Mouse (Mus musculus) stomach, embryonic 16.5 days (tissue): ENCODE results near the gene Hyal3. TPM values are rescaled to one million over a fixed set of nuclear protein-coding genes. Genes with fewer than 3 reads are reported as not detected.

Source experiments
- ATAC-seq: fragments of 200-750 bp; cut with Nextera tagmentation; 2 replicates; pipeline ENCODE4 v1.8.0; 2017; ENCODE audit warnings: moderate number of reproducible peaks, moderate TSS enrichment; ENCODE audit not compliant: insufficient read depth, low FRiP score
- H3K27ac ChIP-seq: fragments of 300-500 bp; sonication (generic); 2 replicates; pipeline ENCODE4 v1.5.1; 2014; ENCODE audit warnings: low read length
- H3K27me3 ChIP-seq: fragments of 300-500 bp; sonication (generic); 2 replicates; pipeline ENCODE4 v1.6.1; 2014; ENCODE audit warnings: low read length, control low read depth, mixed read lengths; ENCODE audit not compliant: control insufficient read depth, insufficient read depth
- H3K36me3 ChIP-seq: fragments of 300-500 bp; sonication (generic); 2 replicates; pipeline ENCODE4 v1.6.1; 2014; ENCODE audit warnings: low read length; ENCODE audit not compliant: control insufficient read depth, insufficient read depth
- H3K4me1 ChIP-seq: fragments of 300-500 bp; sonication (generic); 2 replicates; pipeline ENCODE4 v1.6.1; 2014; ENCODE audit warnings: low read length, control low read depth, mixed read lengths; ENCODE audit not compliant: control insufficient read depth, insufficient read depth
- H3K4me2 ChIP-seq: fragments of 300-500 bp; sonication (generic); 2 replicates; pipeline ENCODE4 v1.6.1; 2014; ENCODE audit warnings: low read depth, low read length, mixed read lengths
- H3K4me3 ChIP-seq: fragments of 300-500 bp; sonication (generic); replicated peaks from 2 replicates; pipeline ENCODE4 v1.5.1; 2014; ENCODE audit warnings: mild to moderate bottlenecking, low read length
- H3K9ac ChIP-seq: fragments of 300-500 bp; sonication (generic); 2 replicates; pipeline ENCODE4 v1.6.1; 2014; ENCODE audit warnings: low read length
- H3K9me3 ChIP-seq: fragments of 300-500 bp; sonication (generic); replicated peaks from 2 replicates; pipeline ENCODE4 v1.6.1; 2016; ENCODE audit warnings: low read length, control low read depth; ENCODE audit not compliant: control insufficient read depth
- WGBS: fragments of 180-500 bp; shearing (Covaris S2); extraction: QIAGEN DNeasy Blood & Tissue Kit; methylation state at CpG from one replicate; pipeline ENCODE4 v1.1.7; 2014; 5-methylcytosine and 5-hydroxymethylcytosine counted together
- polyA plus RNA-seq: library from polyadenylated mRNA; unstranded; fragments of >200 nt; fragmentation: Nextera tagmentation; extraction: Ambion mirVana; gene quantifications from 2 replicates; pipeline ENCODE4 v1.2.1, GENCODE M21; 2015

Hyal3 gene
- polyA plus RNA-seq, 1 experiment from 2014 or later = 1.4 TPM

DNA sequence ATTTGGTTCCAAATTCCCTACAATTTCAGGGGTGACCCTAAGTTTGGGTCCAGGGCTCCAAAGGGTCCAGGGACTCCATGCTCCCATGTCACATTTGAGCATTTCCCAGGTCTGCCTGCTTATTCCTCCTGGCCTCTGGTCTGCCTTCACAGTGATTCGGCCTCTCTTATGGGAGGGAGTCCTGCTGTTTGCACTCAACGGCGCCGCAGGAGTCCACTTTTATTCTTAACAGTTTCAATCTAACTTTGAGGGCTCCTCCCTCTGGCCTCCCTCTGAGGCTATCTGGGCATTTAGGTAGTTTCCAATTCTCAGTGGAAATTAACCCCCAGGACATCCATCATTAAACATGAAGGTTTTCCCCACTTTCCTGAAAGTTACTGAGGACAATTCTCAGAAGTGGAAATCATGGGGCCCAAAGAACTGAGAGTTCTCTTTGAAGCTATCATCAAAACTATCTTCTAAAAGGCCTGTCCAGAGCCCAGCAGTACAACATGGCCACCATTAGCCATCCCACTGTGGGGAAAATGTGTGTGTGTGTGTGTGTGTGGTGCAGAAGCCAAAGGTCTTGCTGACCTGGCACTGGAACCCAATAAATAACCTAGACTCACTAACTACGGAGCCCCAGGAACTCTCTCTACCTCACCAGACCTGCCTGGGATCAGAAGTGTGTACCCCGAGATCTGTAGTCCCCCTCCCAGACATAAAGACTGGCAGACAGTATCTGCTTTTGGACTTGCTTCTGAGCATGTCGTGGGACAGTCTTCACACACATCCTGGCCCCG is 13.9 kb downstream of the Hyal3 start:
- H3K36me3 ChIP-seq = peaks cover 22% of the 10 kb centered on the region
- H3K27me3 ChIP-seq = no peaks in the 10 kb centered on the region
- no peak overlapping the region for H3K4me3 ChIP-seq
- H3K27ac ChIP-seq = no peak overlapping the region
- no peak overlapping the region for H3K9ac ChIP-seq
- peaks cover 10% of the 10 kb centered on the region for H3K4me1 ChIP-seq
- no peaks in the 10 kb centered on the region for H3K9me3 ChIP-seq
- 74% methylated on average over 8 of the region's 8 CpGs for WGBS
- no peak for ATAC-seq
- no peak overlapping the region for H3K4me2 ChIP-seq

DNA sequence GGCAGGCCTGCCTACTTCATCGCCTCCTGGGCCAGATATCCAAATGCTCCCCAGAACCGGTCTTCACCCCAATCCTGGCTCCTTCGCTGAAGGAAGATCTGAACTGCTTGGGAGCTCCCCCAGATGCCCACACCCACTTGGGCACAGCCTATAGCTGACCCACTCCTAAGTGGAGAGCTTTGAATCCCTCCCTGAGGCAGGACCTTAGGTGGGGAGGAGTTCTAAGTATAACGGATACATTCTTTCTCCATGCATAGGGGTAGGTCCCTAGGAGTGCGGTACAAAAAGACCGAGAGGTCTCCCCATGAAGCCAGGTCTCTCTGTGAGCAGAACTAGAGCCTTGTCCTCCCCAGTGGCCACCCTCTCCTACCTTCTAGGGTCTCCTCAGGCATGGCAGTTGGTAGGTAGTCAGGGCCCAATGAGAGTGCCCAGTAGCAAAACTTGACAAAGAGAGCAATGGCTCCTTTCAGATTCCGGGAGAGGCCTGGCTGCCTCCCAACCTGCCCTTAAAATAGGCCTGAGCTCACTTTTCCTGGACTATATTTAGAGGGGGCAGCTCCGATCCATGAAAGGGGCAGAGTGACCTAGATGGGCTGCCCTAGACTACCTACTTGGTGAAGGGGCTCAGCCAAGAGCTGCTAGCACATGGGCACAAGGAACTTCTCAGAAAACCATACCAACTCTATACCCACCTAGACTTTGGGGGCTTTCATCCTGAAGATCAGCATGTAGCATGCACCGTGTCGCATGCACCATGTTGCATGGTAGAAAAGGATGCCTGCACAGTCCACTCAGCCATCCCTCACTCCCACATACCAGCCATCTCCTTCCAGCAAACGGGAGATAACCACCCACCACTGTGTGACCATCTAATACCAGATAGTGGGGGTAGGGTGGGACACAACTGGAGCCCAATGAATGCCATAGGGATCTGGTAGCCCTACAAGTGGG is 16.3 kb downstream of the Hyal3 start:
- Histone ChIP-seq H3K4me1 (no peaks in the 10 kb centered on the region), H3K4me2 (no peak overlapping the region), H3K27ac (no peak overlapping the region), H3K36me3 (peaks cover 7% of the 10 kb centered on the region; the same call in 1 of the 2 replicates), H3K9me3 (no peaks in the 10 kb centered on the region), H3K4me3 (no peak overlapping the region), H3K27me3 (no peaks in the 10 kb centered on the region), H3K9ac (no peak overlapping the region)
- WGBS = 85% methylated on average over 11 of the region's 11 CpGs
- no peak for ATAC-seq

DNA sequence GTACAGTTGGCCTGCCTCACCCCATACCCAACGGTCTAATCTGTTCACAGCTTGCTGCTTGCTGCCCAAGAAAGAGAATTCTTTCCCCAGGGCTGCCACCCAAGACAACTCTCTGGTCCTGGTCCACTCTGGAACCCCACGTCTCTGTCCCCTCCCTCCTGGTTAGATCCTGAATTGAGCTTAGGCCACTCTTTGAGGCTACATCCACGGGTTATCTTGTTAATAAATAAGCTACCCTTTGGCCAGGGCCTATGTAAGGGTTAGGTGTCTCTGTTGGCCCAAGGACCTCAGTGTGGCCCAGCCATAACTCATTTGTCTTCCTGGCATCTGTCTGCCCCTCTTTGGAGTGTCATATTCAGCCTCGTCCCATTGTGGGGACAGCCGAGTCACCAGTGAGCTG is 17.8 kb downstream of the Hyal3 start:
- H3K4me2 ChIP-seq = no peak overlapping the region
- H3K9ac ChIP-seq = no peak overlapping the region
- no peak overlapping the region for H3K4me3 ChIP-seq
- H3K9me3 ChIP-seq = no peaks in the 10 kb centered on the region
- 0 out of 2 replicates have a peak, but pooled peaks cover 4% of the 10 kb centered on the region for H3K4me1 ChIP-seq
- H3K27me3 ChIP-seq = no peaks in the 10 kb centered on the region
- no peaks in the 10 kb centered on the region for H3K36me3 ChIP-seq
- no peak for ATAC-seq
- H3K27ac ChIP-seq = no peak overlapping the region
- WGBS = 62% methylated on average over 5 of the region's 5 CpGs

DNA sequence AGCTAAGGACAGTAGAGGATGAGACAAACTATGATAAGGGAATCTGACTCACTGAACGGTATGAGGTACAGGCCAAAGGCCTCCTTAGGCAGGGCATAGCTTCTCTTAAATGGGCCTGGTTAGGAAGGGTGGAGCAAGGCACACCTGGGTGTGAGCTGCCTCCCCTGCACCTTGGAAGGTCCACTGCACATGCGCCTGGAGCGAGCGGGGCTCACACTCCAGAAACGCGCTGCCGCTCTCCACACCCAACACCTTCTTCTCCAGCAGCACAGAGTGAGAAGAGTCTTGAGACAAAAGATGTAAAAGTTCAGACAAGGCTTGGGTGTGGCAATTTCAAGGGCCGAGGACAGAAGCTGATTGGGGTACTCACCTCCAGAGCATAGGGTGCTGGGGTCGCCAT is 18.8 kb downstream of the Hyal3 start:
- H3K4me2 ChIP-seq = no peak overlapping the region
- H3K9ac ChIP-seq = no peak overlapping the region
- H3K4me1 ChIP-seq = peaks cover 4% of the 10 kb centered on the region; the same call in 1 of the 2 replicates
- H3K27ac ChIP-seq = no peak overlapping the region
- no peak for ATAC-seq
- no peaks in the 10 kb centered on the region for H3K36me3 ChIP-seq
- no peak overlapping the region for H3K4me3 ChIP-seq
- H3K9me3 ChIP-seq = no peaks in the 10 kb centered on the region
- no peaks in the 10 kb centered on the region for H3K27me3 ChIP-seq
- WGBS = 81% methylated on average over 9 of the region's 9 CpGs

DNA sequence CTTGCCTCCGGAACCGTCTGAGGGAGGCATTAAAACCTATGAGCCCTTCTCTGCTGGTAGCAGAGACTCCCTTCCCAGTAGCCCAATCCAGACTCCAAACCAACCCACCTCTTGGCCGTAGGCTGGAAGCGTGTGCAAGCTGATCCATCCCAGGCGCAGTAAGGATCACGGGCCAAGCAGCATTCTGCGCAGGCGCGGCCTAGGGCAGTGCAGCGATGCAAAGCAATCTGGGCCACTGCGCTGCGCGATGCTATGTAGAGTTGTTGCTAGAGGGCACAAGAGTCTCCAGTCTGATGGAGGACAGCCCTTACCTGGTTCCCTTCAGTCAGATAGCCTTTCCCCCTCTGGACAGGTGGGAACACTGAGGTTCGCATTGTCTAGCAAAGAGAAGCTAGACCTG is 19.2 kb downstream of the Hyal3 start:
- Histone ChIP-seq H3K9me3 (no peaks in the 10 kb centered on the region), H3K9ac (no peak overlapping the region; the same call in 1 of the 2 replicates), H3K27me3 (no peaks in the 10 kb centered on the region), H3K4me3 (no peak overlapping the region), H3K36me3 (no peaks in the 10 kb centered on the region), H3K27ac (no peak overlapping the region), H3K4me2 (no peak overlapping the region), H3K4me1 (peaks cover 9% of the 10 kb centered on the region; the same call in 1 of the 2 replicates)
- ATAC-seq = no peak
- WGBS = 68% methylated on average over 14 of the region's 14 CpGs

DNA sequence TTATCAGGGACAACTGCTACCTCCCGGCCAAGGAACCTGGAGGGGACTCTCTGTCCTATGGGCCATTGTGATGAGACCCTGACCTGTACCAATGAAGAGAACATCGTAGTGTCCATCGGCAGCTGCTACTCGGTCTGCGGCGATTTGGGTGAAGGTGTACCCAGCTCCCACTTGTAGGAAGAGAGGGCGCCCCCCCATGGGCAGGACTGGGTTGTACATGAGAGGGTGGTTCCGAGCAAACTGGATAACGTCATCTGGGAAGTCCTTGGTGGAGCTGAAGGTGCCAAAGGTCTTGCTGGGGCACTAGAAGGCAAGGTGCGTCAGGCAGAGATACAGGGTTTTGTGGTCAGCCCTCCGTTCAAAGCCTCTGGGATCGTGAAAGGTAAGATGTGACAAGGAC is 20.1 kb downstream of the Hyal3 start:
- Histone ChIP-seq H3K4me1 (peaks cover 14% of the 10 kb centered on the region; the same call in 1 of the 2 replicates), H3K4me2 (no peak overlapping the region), H3K9ac (no peak overlapping the region), H3K9me3 (no peaks in the 10 kb centered on the region), H3K4me3 (no peak overlapping the region), H3K27me3 (no peaks in the 10 kb centered on the region), H3K27ac (no peak overlapping the region), H3K36me3 (no peaks in the 10 kb centered on the region)
- no peak for ATAC-seq
- 74% methylated on average over 12 of the region's 12 CpGs for WGBS

DNA sequence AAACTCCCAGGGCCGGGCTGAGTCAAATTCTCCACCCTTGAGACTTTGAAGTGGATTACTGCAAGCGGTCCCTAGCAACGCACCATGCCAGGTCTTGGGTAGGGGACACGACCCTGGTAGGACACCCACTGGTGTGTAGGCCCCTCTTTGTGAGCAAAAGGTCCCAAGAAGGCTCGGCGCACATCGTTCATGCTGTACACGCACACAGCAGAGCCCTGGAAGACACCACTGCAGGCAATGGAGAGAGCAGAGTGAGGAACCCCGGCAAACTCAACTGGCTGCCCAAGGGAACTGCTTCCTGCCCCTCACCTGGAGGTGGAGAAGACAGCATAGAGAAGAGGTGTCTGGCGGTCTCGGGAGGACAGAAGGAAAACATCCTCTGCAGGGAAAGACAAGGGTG is 20.7 kb downstream of the Hyal3 start:
- Histone ChIP-seq H3K4me2 (no peak overlapping the region), H3K9me3 (no peaks in the 10 kb centered on the region), H3K4me1 (peaks cover 14% of the 10 kb centered on the region; the same call in 1 of the 2 replicates), H3K36me3 (no peaks in the 10 kb centered on the region), H3K27me3 (no peaks in the 10 kb centered on the region), H3K9ac (no peak overlapping the region), H3K4me3 (no peak overlapping the region), H3K27ac (no peak overlapping the region)
- WGBS = 79% methylated on average over 11 of the region's 11 CpGs
- ATAC-seq = no peak

DNA sequence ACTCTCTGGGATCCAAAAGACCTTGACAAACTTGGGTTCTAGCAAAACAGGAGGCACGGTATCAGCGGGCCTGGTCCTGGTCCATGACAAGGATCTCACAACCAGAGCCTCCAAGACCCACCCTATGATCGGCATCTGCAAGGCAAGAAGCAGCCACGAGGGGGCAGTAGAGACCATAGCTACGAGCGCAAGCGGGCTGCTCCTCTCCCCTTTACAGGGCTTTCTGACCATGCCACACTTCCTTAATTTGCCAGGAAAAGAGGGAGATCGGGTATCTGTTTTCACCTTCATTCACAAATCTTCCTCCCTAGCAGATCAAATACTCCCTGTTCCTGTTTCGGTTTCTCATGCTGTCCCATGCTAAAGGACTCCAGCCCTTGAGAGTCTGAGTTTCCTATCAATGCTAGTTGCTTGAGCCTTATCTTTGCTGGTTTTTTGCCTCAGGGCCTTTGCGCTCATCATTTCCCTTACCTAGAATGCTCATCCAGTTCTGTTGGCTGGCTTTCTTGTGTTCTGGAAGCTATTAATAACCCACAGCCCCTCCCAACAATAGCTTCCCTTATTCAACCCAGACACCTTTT is 21.5 kb downstream of the Hyal3 start:
- Histone ChIP-seq H3K27me3 (no peaks in the 10 kb centered on the region), H3K4me1 (peaks cover 18% of the 10 kb centered on the region; the same call in 1 of the 2 replicates), H3K9me3 (no peaks in the 10 kb centered on the region), H3K4me2 (no peak overlapping the region; the same call in 1 of the 2 replicates), H3K27ac (no peak overlapping the region), H3K9ac (peak overlapping the region; percentile 44; the same call in 1 of the 2 replicates), H3K36me3 (no peaks in the 10 kb centered on the region), H3K4me3 (no peak overlapping the region)
- ATAC-seq = peak; percentile 67; the same call in 1 of the 2 replicates
- 11% methylated on average over 10 of the region's 10 CpGs for WGBS
